Mouse (Mus musculus): ENCODE measurements around the gene Lce3e. TPM values are rescaled to one million over a fixed set of nuclear protein-coding genes. Genes with fewer than 3 reads are reported as not detected.

Lce3e gene
- total and polyA plus RNA-seq, 3 experiments: not detected

DNA sequence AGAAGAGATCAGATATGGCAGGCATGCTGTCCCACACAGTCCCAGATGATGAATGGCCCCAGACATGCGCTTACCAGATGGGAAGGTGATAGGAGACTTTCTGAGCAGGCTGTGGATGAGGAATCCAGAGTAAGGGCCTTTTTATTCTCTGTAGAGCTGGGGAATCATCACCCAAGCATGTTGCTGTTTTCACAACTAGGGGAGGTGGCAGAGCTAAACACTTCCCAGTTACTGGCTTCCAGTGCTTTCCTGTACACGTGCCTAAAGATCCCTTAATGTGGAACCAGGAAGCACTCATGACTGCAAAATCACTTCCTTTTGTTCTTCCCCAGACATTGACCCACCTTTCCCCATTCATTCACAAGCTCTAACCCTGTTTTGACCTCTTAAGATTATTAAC, 40.7 kb upstream of the Lce3e start, which contains the start of gene Lce3a:
Gene Lce3a (minus strand): TSS at position 101 of the 400 bp plus-strand sequence.
- Histone ChIP-seq H3K9me3 (replicated peaks; ENCODE audit: insufficient read depth, low read length) (no peaks in the 10 kb centered on the region), H3K9ac (ENCODE audit: control insufficient read depth, low read depth, low read length, poor library complexity, severe bottlenecking) (no peak within 1 kb of the TSS), H3K36me3 (ENCODE audit: control insufficient read depth in 1 of 2, insufficient read depth in 2 of 2, low read length in 2 of 2) (no peaks in the 10 kb centered on the region), H3K27ac (ENCODE audit: control insufficient read depth, low read depth, low read length) (no peak within 1 kb of the TSS), H3K79me2 (ENCODE audit: control insufficient read depth, insufficient read depth, low read length, poor library complexity) (no peaks in the 10 kb centered on the region), H3K4me3 (ENCODE audit: control insufficient read depth in 1 of 2, insufficient read depth in 1 of 2, low read depth in 2 of 2, low read length in 2 of 2) (no peak within 1 kb of the TSS), H3K27me3 (ENCODE audit: control insufficient read depth in 1 of 2, insufficient read depth in 2 of 2, low read length in 2 of 2) (no peaks in the 10 kb centered on the region), H3K4me1 (ENCODE audit: control insufficient read depth in 1 of 2, insufficient read depth in 2 of 2, low read length in 2 of 2) (no peaks in the 10 kb centered on the region)
- TF ChIP-seq POLR2AphosphoS2 (IDR thresholded peaks at IDR 0.05; ENCODE audit: low read length) (no peak), CTCF (IDR thresholded peaks at IDR 0.05 in 2 of 3, conservative IDR thresholded peaks at IDR 0.05 in 1 of 3; ENCODE audit: control insufficient read depth in 1 of 3, insufficient read depth in 1 of 3, low read depth in 2 of 3, low read length in 3 of 3, poor library complexity in 1 of 3, severe bottlenecking in 1 of 3) (no peak), POLR2A (IDR thresholded peaks at IDR 0.05; ENCODE audit: control insufficient read depth in 1 of 2, insufficient read depth in 1 of 2, low read depth in 1 of 2, low read length in 2 of 2, poor library complexity in 1 of 2) (no peak)
- no peak for DNase-seq (ENCODE audit: low read depth, low spot score)

GRCm38 (mm10) chr3:92932679-92933078, 34.2 kb upstream of the Lce3e start, which contains the start of gene Lce3b:
Gene Lce3b (plus strand): TSS chr3:92932979.
- TF ChIP-seq CTCF (IDR thresholded peaks at IDR 0.05 in 2 of 3, conservative IDR thresholded peaks at IDR 0.05 in 1 of 3; ENCODE audit: control insufficient read depth in 1 of 3, insufficient read depth in 1 of 3, low read depth in 2 of 3, low read length in 3 of 3, poor library complexity in 1 of 3, severe bottlenecking in 1 of 3) (no peak), MAZ (IDR thresholded peaks at IDR 0.05; ENCODE audit: low read depth, low read length) (no peak), MEF2A (IDR thresholded peaks at IDR 0.05; ENCODE audit: extremely low read depth, insufficient replicate concordance, low read depth, low read length, poor library complexity, severe bottlenecking) (no peak), ZNF384 (IDR thresholded peaks at IDR 0.05; ENCODE audit: low read depth, low read length) (no peak), SIN3A (IDR thresholded peaks at IDR 0.05; ENCODE audit: low read length) (no peak), CHD1 (IDR thresholded peaks at IDR 0.05; ENCODE audit: low read depth, low read length) (no peak)

DNA sequence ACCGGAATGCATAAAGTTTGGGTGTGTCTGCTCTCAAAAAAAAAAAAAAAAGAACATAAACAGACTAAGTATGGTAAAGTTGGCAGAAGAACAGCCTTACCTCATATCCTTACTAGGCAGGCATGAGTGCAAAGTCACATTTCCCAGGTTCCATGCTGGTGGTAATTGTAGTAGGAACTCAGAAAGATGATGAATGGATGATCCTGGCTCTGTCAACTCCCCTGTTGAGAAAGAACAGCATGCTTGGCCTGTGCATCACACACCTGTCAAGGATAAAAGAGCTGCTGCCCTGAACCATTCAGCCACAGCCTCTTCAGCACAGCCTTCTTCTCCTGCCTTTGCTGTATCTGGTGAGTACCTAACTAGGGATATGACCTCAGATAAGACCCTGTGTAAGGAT, 22.7 kb upstream of the Lce3e start, which contains the start of gene Lce3c:
Gene Lce3c (plus strand): TSS at position 301 of the 400 bp plus-strand sequence.
- Histone ChIP-seq H3K36me3 (ENCODE audit: control insufficient read depth in 1 of 2, insufficient read depth in 2 of 2, low read length in 2 of 2) (no peaks in the 10 kb centered on the region), H3K4me1 (ENCODE audit: control insufficient read depth in 1 of 2, insufficient read depth in 2 of 2, low read length in 2 of 2) (no peaks in the 10 kb centered on the region), H3K9me3 (replicated peaks; ENCODE audit: insufficient read depth, low read length) (no peaks in the 10 kb centered on the region), H3K27ac (ENCODE audit: control insufficient read depth, low read depth, low read length) (no peak within 1 kb of the TSS), H3K9ac (ENCODE audit: control insufficient read depth, low read depth, low read length, poor library complexity, severe bottlenecking) (no peak within 1 kb of the TSS), H3K79me2 (ENCODE audit: control insufficient read depth, insufficient read depth, low read length, poor library complexity) (no peaks in the 10 kb centered on the region), H3K4me3 (ENCODE audit: control insufficient read depth in 1 of 2, insufficient read depth in 1 of 2, low read depth in 2 of 2, low read length in 2 of 2) (no peak within 1 kb of the TSS), H3K27me3 (ENCODE audit: control insufficient read depth in 1 of 2, insufficient read depth in 2 of 2, low read length in 2 of 2) (no peaks in the 10 kb centered on the region)
- TF ChIP-seq RCOR1 (IDR thresholded peaks at IDR 0.05; ENCODE audit: low read depth, low read length) (no peak), NELFE (IDR thresholded peaks at IDR 0.05; ENCODE audit: low read depth, low read length) (no peak), TAL1 (IDR thresholded peaks at IDR 0.05; ENCODE audit: low read length) (0 out of 2 replicates have a peak, but pooled peaks have one; percentile 3), MYC (IDR thresholded peaks at IDR 0.05; ENCODE audit: low read depth, low read length) (no peak), CHD1 (IDR thresholded peaks at IDR 0.05; ENCODE audit: low read depth, low read length) (no peak), MXI1 (IDR thresholded peaks at IDR 0.05; ENCODE audit: low read depth, low read length) (no peak)
- DNase-seq (ENCODE audit: low read depth, low spot score): no peak

More at GRCm38 (mm10) chr3:92932679-92933078, 34.2 kb upstream of the Lce3e start, which contains the start of gene Lce3b:
- Histone ChIP-seq H3K9me3 (replicated peaks; ENCODE audit: insufficient read depth, low read length) (no peaks in the 10 kb centered on the region), H3K36me3 (ENCODE audit: control insufficient read depth in 1 of 2, insufficient read depth in 2 of 2, low read length in 2 of 2) (no peaks in the 10 kb centered on the region), H3K4me3 (ENCODE audit: control insufficient read depth in 1 of 2, insufficient read depth in 1 of 2, low read depth in 2 of 2, low read length in 2 of 2) (no peak within 1 kb of the TSS), H3K4me1 (ENCODE audit: control insufficient read depth in 1 of 2, insufficient read depth in 2 of 2, low read length in 2 of 2) (no peaks in the 10 kb centered on the region), H3K9ac (ENCODE audit: control insufficient read depth, low read depth, low read length, poor library complexity, severe bottlenecking) (no peak within 1 kb of the TSS), H3K27me3 (ENCODE audit: control insufficient read depth in 1 of 2, insufficient read depth in 2 of 2, low read length in 2 of 2) (no peaks in the 10 kb centered on the region), H3K27ac (ENCODE audit: control insufficient read depth, low read depth, low read length) (no peak within 1 kb of the TSS), H3K79me2 (ENCODE audit: control insufficient read depth, insufficient read depth, low read length, poor library complexity) (no peaks in the 10 kb centered on the region)
- no peak for DNase-seq (ENCODE audit: low read depth, low spot score)
